Mouse (Mus musculus) G1E-ER4 (cell line): ENCODE data around the gene Bud13. TPM values are rescaled to one million over a fixed set of nuclear protein-coding genes. Genes with fewer than 3 reads are reported as not detected.
"Not testable (repeated sequence)": the region's sequence is repeated elsewhere in the genome, so short reads cannot be mapped to it uniquely, and the experiment has no call there.

Source experiments
- GATA1 ChIP-seq: IDR thresholded peaks from one replicate; pipeline ENCODE4 v1.8.0; 2012; ENCODE audit warnings: low read length, inconsistent platforms
- polyA plus RNA-seq: library from polyadenylated mRNA; stranded (reverse); fragments of >175 nt; gene quantifications from 2 replicates; pipeline ENCODE4 v1.2.3, GENCODE M21; 2012

Bud13 gene
- polyA plus RNA-seq, 1 experiment: 18.0 TPM

GRCm38 (mm10) chr9:46269125-46269524, 13.7 kb upstream of the Bud13 start:
- no peak for TF ChIP-seq GATA1

GRCm38 (mm10) chr9:46270782-46271181, 12.0 kb upstream of the Bud13 start:
- no peak for TF ChIP-seq GATA1

- no peak for TF ChIP-seq GATA1
These were observed 10.7 kb upstream of the Bud13 start for GRCm38 (mm10) chr9:46272070-46272469.

- no peak for TF ChIP-seq GATA1
These were observed 9.9 kb upstream of the Bud13 start, which contains the start of gene Zpr1 for GRCm38 (mm10) chr9:46272677-46273454. Gene Zpr1 (plus strand): TSS chr9:46273064.

GRCm38 (mm10) chr9:46274494-46274893, 8.3 kb upstream of the Bud13 start:
- no peak for TF ChIP-seq GATA1

- TF ChIP-seq GATA1: no peak
These were observed 15.6 kb downstream of the Bud13 start for GRCm38 (mm10) chr9:46298381-46298780.

- no peak for TF ChIP-seq GATA1
These were observed 19.3 kb downstream of the Bud13 start for GRCm38 (mm10) chr9:46302142-46302541.

GRCm38 (mm10) chr9:46309121-46309520, 26.3 kb downstream of the Bud13 start:
- no peak for TF ChIP-seq GATA1

GRCm38 (mm10) chr9:46314507-46314906, 31.7 kb downstream of the Bud13 start:
- no peak for TF ChIP-seq GATA1

GRCm38 (mm10) chr9:46314921-46315320, 32.1 kb downstream of the Bud13 start:
- TF ChIP-seq GATA1: no peak

- no peak for TF ChIP-seq GATA1
These were observed 33.1 kb downstream of the Bud13 start for GRCm38 (mm10) chr9:46315807-46316365.

GRCm38 (mm10) chr9:46316388-46316787, 33.6 kb downstream of the Bud13 start:
- TF ChIP-seq GATA1: no peak

- no peak for TF ChIP-seq GATA1
These were observed 34.1 kb downstream of the Bud13 start for GRCm38 (mm10) chr9:46316909-46317308.

- no peak for TF ChIP-seq GATA1
These were observed 35.1 kb downstream of the Bud13 start for GRCm38 (mm10) chr9:46317957-46318356.

GRCm38 (mm10) chr9:46319886-46320285, 37.1 kb downstream of the Bud13 start, which contains the start of gene 4931429L15Rik:
Gene 4931429L15Rik (minus strand): TSS chr9:46319986.
- not testable (repeated sequence) for TF ChIP-seq GATA1

GRCm38 (mm10) chr9:46320461-46320860, 37.7 kb downstream of the Bud13 start:
- TF ChIP-seq GATA1: no peak
